Mouse (Mus musculus): ENCODE measurements around the gene Scp2. TPM values are rescaled to one million over a fixed set of nuclear protein-coding genes. Genes with fewer than 3 reads are reported as not detected.

Gene Scp2
- total RNA-seq, 1 experiment from 2014 or later: 385 TPM

GRCm38 (mm10) chr4:108067261-108067660 lies 77.5 kb downstream of the Scp2 start:
- no peak for ATAC-seq (replicated peaks; ENCODE audit: insufficient number of reproducible peaks, low FRiP score, low TSS enrichment, poor library complexity, severe bottlenecking)

DNA sequence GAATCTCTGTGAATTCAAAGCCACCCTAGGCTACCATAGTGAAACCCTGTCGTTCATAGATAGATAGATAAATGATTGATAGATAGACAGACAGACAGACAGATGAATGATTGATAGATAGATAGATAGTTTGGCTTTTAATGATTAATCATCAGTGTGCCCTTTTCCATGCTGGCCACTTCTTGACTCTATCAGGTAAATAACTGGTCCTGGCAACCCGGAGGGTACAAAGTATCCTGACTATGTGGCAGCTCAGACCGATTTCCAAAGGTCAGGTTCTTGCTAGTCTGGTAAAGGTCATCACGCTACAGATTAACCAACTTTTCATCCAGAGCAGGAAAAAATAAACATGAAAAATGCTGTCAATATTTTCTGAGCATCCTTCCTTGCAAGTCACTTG lies 78.2 kb downstream of the Scp2 start:
- no peak for ATAC-seq (replicated peaks; ENCODE audit: insufficient number of reproducible peaks, low FRiP score, low TSS enrichment, poor library complexity, severe bottlenecking)

DNA sequence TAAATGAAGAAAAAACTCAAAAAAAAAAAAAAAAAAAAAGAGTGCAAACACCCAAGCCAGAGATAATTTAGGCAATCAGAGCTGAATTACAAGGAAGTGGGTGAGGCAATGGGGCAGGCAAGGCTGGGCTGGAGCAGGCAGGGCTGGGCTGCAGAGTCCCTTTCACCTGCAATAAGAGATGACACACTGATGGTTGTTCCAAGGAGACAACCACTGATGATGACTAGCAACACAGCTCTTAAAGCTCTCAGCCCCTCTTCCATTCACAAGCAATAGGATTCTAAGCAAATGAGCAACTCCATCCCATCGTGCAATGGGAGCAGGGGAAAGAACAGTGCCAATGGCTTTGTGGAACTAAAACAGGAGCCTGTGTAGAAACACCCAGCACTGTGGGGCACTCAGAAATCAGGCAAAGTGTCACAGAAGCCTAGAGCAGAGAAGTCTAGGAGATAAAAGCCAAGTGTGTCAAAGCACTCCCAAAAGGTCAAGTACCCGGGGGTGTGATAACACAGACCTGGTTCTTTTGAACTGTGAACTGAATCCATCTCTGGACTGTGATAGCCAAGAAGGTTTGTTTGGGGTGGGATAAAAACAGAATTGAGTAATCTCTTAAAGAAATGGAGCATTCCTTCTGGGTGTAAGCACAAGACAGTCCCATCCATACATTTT lies 79.5 kb downstream of the Scp2 start:
- peak; percentile 64 for ATAC-seq (replicated peaks; ENCODE audit: insufficient number of reproducible peaks, low FRiP score, low TSS enrichment, poor library complexity, severe bottlenecking)

GRCm38 (mm10) chr4:108063616-108064015 lies 81.2 kb downstream of the Scp2 start:
- ATAC-seq (replicated peaks; ENCODE audit: insufficient number of reproducible peaks, low FRiP score, low TSS enrichment, poor library complexity, severe bottlenecking): no peak

GRCm38 (mm10) chr4:108062524-108062923 lies 82.3 kb downstream of the Scp2 start:
- ATAC-seq (replicated peaks; ENCODE audit: insufficient number of reproducible peaks, low FRiP score, low TSS enrichment, poor library complexity, severe bottlenecking): no peak

GRCm38 (mm10) chr4:108060774-108061173 lies 84.0 kb downstream of the Scp2 start:
- ATAC-seq (replicated peaks; ENCODE audit: insufficient number of reproducible peaks, low FRiP score, low TSS enrichment, poor library complexity, severe bottlenecking): no peak

DNA sequence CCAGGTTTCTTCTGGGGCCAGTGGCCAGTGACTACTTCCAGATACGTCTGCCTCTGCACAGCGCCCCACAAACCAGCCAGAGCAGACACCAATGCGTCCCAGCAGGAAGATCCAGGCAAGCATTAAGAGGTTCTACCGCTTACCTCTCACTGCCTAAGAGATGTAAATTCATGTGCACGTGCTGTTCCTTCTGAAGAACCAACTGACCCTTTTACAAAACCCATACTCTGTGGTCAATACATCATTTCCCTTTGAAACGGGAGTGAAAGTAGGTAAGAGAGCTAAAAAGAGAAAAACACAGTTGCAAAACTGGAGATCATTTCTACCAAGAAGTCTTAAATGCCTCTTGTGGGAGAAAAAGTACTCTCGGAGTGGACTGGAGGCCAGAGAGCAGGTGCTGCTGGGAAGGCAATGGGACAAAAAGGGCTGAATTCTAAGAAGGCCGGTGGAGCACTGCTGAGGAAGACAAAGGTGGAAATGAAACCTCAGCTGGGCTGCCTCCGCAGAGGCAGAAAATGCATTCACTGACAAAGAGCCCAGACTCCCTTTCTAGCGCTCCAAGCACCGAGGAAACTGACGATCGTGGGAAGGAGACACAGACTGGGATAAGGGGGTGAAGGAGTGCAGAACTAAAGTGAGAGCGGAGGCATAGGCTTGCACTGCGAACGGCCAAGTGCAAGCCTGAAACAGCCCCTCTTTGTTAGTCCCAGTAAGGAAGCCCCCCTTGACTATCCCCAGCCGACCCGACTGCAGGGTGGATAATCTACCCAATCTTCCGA lies 85.0 kb downstream of the Scp2 start:
- no peak for ATAC-seq (replicated peaks; ENCODE audit: insufficient number of reproducible peaks, low FRiP score, low TSS enrichment, poor library complexity, severe bottlenecking)

- ATAC-seq (replicated peaks; ENCODE audit: insufficient number of reproducible peaks, low FRiP score, low TSS enrichment, poor library complexity, severe bottlenecking): 0 out of 2 replicates have a peak, but pooled peaks have one; percentile 31
Measured at GRCm38 (mm10) chr4:108058166-108058565, 86.6 kb downstream of the Scp2 start.

- ATAC-seq (replicated peaks; ENCODE audit: insufficient number of reproducible peaks, low FRiP score, low TSS enrichment, poor library complexity, severe bottlenecking): no peak
Measured at GRCm38 (mm10) chr4:108057247-108057646, 87.6 kb downstream of the Scp2 start.

- no peak for ATAC-seq (replicated peaks; ENCODE audit: insufficient number of reproducible peaks, low FRiP score, low TSS enrichment, poor library complexity, severe bottlenecking)
Measured at GRCm38 (mm10) chr4:108055873-108056272, 88.9 kb downstream of the Scp2 start.

DNA sequence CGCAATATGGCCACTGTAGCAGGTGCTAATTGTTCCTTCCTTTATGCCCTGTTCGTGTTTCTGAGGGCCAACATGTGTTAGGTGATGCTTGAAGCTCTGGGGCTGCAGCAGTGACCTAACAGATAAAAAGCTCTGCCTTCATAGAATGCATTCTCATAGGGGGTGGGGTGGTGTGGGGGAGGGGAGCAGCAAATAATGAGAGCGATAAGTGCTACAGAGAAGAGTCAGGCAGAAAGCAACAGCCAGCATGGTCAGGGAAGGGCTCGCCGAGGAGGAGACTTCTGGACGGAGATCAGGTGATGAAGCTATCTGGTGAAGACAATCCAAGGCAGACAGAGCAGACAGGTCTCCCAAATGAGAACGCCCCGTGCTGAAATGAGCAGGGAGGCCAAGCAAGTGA lies 92.1 kb downstream of the Scp2 start:
- ATAC-seq (replicated peaks; ENCODE audit: insufficient number of reproducible peaks, low FRiP score, low TSS enrichment, poor library complexity, severe bottlenecking): no peak

GRCm38 (mm10) chr4:108051687-108052274 lies 93.0 kb downstream of the Scp2 start:
- ATAC-seq (replicated peaks; ENCODE audit: insufficient number of reproducible peaks, low FRiP score, low TSS enrichment, poor library complexity, severe bottlenecking): no peak

- ATAC-seq (replicated peaks; ENCODE audit: insufficient number of reproducible peaks, low FRiP score, low TSS enrichment, poor library complexity, severe bottlenecking): no peak
Measured at GRCm38 (mm10) chr4:108046136-108046535, 98.7 kb downstream of the Scp2 start.

DNA sequence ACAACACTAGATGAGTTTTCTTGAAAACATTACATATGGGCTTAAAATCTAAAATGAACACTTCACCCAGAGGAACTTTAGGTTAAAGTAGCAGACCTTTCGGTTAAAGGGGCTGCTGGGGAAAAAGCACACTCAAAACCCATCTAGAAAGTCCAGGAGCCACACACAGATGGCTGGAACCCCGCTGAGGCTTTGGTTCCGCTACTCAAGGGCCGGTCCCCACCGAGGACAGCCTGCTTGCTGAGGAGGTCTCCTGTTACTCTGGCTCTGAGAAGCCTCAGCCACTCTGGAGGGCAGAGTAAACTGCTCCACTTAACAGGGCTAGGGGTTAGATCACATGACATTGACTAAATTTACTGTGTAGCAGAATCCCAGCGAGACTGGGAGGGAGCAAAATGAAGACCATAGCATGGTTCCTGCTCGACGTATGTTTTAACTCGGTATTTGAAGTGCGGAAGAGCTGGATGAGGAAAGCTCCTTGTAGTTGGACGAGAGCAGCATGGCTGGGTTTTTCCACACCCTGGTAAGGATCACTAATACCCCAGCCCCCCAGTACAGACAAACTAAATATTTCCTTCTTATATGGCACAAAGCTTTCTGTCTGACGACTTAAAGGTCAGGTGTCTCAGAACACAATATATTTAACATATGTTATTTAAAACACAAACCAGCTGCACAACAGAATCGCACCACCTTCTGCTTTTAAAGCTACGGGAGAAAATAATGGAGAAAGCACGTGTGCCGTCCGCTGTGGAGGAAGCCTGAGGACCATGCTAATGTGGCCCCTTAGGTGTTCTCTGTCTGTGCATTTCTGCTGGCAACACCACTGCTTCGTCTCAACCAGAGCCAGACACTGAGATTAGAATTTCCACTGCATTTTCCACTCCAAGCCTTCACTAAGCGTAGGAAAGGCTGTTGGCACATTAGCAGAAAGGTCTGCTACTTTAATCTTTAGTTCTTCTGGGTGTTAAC lies 99.4 kb downstream of the Scp2 start:
- no peak for ATAC-seq (replicated peaks; ENCODE audit: insufficient number of reproducible peaks, low FRiP score, low TSS enrichment, poor library complexity, severe bottlenecking)

DNA sequence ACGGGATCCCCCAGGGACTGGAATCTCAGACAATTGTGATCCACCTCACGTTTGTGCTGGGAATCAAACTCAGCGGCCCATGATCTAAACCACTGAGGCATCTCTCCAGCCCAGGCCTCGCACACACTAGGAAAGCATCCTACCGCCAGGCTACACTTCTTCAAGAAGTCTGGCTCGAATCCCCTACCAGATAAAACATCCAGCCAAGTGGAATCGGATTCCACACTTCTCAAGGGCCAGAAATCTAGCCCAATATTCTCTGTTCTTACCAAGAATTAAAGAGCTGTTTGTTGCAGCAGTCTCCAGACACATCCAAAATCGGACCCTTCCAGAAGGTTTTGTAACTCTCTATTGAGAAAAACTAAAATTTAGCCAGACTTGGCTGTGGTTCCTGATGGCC lies 107.8 kb downstream of the Scp2 start:
- no peak for ATAC-seq (replicated peaks; ENCODE audit: insufficient number of reproducible peaks, low FRiP score, low TSS enrichment, poor library complexity, severe bottlenecking)

- no peak for ATAC-seq (replicated peaks; ENCODE audit: insufficient number of reproducible peaks, low FRiP score, low TSS enrichment, poor library complexity, severe bottlenecking)
Measured at GRCm38 (mm10) chr4:108033041-108033764, 111.6 kb downstream of the Scp2 start.

- ATAC-seq (replicated peaks; ENCODE audit: insufficient number of reproducible peaks, low FRiP score, low TSS enrichment, poor library complexity, severe bottlenecking): no peak
Measured at GRCm38 (mm10) chr4:108032352-108032849, 112.4 kb downstream of the Scp2 start.
